Mouse (Mus musculus) spleen, postnatal 4 days (tissue): ENCODE results near the gene Prdx3.
A peak's percentile ranks its signal among the peaks of the same experiment; 100 is the strongest.

Experiments used
- DNase-seq, 2 experiments: peaks; one replicate each; pipeline ENCODE4 v3.0.0; 2022; ENCODE audit warnings: low spot score in 2 of 2

Gene Prdx3

DNA sequence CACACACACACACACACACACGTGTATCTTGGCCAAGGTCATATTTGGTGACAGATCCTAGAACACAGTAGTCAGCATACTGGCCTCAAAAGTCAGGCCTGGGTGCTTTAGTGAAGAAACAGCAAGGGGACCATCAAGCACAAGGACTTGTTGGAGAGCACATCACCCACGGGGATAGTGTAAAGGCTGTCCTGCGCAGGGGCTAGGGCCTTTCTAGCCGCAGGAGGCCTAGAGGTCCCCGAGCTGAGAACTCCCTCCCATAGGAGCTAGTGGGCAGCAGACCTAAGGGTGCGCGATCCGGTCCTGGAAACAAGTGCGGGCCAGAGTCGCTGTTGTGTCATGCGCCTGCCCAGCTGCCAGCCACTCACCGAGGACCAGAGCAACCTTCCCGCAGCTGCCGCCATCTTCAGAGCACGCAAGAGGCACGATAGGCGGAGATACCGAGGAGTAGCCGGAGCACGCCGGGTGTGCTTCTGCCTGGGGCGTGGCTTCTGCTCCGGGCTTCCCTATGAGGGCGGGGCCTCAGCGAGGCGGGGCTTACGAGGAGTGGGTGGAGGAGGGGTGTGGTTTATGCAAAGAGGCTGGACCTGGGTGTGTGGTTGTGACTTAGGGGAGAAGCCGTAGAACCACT lies at the start of gene Prdx3:
Prdx3 (minus strand) TSS at position 493 of the 631 bp plus-strand sequence.
- DNase-seq = peak; percentile 98 to 99

DNA sequence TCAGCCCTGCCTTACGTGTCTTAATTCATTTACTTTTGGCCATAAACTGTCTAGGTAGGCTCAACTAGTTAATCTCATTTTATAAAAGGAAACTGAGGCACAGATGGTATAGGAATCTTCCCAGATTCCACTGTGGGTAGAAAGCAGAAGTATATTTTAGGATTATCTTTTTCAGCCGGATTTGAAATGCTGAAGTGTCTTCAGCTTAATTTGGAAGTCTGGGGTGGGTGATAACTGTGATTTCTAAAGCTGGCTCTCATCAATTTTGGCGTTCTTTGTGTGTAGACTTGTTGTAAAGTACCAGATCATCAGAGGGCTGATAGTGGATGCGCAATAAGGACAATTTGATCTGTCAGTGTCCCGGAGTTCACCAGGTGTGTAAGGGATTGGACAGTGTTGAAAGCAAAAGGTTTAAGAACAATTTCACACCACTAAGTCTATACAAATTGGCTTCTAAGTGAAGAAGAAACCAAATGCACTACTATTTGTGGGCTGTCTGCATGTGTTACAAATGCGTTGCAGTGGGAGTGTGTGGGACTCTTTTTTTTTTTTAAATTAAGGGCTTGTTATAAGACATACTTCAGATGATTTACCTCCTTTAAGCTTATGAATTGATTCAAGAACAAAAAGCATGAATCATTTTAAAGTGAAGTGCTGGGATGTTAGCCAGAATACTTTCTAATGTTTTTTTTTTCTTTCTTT lies 42.7 kb upstream of the Prdx3 start:
- DNase-seq = no peak

DNA sequence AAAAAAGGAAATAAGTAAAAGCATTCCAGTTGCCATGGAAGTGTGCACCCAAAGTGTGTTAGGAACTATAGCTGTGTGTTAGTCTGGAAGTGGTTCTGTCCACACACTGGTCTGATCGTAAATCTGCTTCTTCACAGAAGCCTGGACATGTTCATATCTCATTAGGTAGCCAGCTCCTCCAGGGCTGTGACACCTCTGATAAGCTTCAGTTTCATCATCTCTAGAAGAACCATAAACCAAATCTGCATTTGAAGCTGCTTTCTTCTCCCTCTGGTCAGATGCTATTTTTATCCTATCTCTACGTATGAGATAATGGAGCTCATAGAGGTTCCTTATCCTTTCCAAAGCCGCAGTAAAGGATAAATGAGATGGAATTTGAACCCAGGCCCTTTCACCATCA lies 41.5 kb upstream of the Prdx3 start:
- no peak for DNase-seq

DNA sequence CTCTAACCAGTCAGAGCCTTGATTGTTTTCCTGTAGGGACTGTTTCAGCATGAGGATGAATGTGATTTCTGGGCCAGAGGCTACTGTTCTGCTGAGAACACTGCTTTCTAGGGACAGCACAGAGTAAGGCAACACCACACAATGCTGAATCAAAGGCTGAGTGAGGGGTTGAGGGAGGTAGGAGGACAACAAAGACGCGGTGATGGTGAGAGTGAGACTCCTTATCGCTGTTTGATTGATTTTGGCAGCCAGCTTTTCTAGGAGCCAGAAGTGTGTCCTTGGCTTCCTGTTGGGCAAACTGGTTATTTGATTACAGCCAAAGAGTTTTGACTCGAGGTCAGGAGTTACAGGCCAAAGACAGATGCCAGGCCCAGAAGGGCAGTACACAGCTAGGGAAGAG lies 40.9 kb upstream of the Prdx3 start:
- no peak for DNase-seq

DNA sequence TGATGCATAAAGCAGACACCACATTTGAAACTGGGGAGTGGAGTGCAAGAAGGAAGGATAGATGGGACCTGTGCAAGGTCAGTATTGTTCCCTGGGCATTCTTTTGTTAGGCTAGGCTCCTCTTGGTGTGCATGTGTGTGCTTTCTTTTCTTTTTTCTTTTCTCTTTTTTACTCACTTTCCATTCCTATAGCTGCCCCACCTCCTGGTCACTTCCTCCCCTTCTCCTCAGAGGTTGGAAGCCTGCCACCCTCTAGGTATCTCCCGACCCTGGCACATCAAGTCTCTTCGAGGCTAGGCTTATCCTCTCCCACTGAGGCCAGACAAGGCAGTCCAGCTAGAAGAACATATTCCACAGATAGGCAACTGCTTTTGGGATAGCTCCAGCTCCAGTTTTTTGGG lies 37.3 kb upstream of the Prdx3 start:
- no peak for DNase-seq

DNA sequence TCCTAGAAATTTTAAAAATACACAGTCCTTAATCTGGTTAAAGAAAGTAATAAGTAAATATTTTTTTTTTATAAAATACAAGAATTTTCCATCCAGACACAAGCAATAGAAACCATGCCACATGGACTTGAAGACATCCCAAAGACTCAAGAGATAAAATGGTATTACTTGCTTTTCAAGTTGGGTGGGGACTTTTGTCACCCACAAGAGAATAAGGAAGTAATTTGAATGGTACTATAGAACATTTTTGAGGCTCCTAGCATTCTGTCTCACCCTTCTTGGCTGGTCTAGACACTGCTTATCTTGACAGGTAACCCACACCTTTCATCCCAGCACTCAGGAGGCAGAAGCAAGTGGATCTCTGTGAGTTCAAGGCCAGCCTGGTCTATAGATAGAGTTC lies 35.9 kb upstream of the Prdx3 start:
- no peak for DNase-seq

DNA sequence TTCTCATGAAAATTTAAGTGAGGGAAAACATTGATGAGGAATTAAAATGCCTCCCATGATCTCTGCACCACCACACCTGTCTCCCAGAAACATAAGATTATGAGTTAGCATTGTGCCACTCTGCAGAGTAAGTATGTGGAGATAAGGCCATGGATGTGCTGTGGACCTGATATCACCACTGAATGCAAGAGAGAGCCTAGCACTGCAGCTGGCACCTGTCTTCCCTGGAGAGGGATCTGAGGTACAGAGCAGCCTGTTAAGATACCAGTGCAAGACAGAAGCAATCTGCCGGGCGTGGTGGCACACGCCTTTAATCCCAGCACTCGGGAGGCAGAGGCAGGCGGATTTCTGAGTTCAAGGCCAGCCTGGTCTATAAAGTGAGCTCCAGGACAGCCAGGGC lies 31.1 kb upstream of the Prdx3 start:
- peak in 1 of 2 experiments; percentile 44 for DNase-seq

DNA sequence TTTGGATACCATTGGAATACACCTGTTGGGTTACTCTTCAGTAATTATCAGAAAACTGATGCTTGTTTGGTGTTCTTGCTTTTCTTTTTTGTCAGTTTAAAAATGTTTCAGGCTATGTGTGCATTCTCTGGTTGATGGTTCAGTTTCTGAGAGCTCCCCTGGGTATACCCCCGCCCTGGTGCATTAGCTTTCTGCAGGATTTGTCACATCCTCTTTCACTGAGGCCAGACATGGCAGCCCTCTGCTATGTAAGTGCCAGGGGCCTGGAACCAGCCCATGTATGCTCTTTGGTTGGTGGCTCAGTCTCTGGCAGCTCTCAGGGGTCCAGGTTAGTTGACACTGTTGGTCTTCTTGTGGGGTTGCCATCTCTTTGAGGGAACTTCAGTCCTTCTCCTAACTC lies 29.6 kb upstream of the Prdx3 start:
- peak in 1 of 2 experiments; percentile 63 for DNase-seq

DNA sequence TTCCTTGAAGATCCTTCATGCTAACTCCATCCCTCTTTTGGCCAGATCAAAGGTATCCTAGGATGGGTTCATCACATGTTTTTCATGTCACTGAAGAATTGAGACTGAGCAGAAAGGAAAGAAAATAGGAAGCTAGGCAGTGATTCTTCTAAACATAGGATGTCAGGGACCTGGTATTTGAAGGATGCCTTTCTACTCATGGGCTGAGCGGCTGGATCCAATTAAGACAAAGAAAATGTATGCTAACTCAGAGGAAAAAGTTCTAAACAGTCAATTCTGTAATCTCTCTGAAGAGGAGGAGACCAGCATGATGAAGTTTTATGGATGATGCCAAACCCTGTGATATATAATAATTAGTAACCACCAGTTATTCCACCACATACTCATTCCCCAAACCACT lies 28.8 kb upstream of the Prdx3 start:
- peak in 1 of 2 experiments; percentile 33 for DNase-seq

DNA sequence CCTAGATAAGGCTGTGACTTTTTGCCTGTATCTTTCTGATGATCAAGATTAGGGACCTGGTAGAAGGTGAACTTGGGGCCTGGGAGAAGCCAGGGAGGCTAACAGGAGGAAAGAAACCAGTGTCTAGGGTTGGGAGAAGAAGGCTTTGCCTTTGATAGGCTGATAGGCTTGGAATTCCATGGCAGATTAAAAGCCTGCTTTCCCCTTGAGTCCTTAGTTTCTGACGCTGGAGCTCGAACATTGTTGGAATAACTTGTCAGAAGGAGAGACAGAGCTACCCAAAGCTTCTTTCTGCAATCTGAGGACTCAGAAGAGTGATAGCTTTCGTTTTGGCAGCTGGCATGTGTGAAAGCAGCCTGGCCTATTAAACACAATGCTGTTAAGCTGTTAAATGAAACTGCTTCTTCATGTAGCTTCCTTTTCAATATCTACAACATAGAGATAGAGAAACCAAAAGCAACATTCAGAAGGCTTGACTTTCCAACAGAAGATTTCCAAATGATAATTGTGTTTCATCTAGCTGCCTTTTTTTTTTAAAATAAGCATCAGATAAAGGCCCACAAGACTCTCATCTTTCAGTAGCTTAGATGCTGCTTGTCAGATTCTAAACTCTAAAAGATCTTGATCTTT lies 21.0 kb upstream of the Prdx3 start:
- DNase-seq = no peak

DNA sequence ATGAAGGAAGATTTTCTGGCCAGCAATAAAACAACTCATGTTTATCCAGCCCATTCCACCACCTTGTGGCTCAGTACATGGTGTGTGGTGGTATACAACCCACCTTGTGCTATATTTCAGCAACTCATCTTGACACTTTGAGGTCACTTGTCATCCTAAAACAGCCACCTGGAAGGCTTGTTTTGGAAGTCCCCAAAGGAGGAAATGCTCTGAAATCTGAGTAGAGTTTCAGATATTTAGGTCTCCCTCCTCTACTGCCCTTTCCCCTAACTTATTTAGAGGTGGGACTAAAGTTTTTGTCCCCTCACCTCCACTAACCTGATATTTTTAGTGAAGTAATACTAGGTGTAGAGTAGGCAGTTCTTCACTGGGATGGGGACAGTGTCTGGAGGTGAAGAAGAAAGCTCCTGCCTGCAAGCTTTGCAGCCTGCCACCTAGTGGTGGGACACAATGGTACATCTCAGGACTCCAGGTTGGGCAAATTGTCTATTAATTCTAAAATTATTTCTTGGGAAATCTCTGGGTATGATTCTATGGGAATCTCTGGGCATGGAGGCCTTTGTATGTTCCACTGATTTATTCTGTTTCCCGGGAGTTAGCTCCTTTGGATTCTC lies 17.7 kb upstream of the Prdx3 start:
- peak; percentile 79 to 89 for DNase-seq

DNA sequence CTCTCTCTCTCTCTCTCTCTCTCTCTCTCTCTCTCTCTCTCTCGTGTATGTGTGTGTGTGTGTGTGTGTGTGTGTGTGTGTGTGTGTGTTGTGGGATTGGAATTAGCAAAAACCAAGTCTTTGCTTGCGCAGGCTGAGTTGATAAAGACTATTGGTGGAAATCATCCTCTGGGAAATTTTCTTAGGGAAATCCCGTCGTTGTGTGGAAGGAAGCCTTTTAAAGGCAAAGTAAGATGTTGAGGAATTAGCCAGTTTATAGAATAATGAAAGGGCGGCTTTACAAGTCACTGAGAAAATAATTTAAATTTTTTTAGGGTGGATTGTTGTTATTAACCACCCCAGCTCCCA lies 16.7 kb upstream of the Prdx3 start:
- no peak for DNase-seq

DNA sequence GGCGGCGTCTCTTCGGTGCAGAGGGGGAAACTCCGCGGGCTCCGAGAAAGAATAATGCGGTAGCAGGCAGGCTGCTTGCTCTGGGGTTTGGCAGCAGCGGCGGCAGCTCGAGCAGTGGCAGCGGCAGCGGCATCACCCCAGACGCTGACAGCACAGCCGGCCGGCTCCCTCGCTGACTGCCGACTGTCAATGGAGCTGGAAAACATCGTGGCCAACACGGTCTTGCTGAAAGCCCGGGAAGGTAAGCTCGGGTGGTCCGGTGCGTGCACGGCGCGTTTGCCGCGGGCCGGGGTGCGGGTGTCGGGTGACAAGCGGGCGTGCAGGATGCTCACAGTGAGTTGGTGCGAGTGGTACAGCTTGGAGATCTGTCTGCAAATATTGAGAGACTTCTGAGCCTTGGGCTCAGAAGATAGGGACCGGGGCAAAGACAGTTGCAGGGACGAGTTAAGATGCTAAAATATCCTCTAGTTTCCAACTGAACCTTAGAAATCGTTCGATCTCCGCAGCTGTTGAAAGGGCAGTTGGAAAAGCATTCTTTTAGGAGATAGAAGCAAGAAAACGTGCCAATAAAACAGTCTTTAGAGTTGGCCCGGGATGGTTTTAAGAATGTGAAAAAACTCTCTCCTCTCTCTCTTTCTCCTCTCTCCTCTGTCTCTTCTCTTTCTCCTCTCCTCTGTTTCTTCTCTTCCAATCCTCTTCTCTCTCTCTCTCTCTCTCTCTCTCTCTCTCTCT lies 16.2 kb upstream of the Prdx3 start:
- DNase-seq = peak; percentile 49 to 80

DNA sequence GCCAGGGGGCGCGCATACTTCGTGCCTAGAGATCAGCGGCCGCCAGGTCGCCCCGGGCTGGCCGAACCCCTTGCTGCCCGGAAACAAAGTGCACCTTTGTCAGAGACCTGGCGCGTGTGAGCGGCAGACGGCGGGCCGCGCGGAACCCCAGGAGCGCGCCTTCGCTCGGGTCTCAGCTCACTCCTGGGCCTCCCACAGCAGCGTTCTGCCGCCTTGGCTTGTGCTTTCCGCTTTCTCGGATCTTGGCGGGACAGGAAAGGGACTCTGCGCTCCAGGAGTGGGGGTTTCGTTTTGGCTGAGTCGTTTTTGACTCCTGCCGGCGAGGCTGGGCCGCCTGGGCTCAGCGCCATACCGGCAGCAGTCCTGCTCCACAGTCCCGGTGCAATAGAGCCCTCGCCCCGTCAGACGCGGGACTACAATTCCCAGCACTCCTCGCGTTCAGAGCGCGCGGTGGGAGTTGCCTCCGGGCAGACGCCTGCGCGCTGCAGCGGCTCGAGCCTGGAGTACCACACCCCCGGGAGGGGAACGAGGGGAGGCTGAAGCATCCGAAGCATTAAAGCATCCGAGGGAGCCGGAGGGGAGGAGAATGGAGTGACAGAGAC lies 15.5 kb upstream of the Prdx3 start, which contains the start of gene Grk5:
Grk5 (plus strand) TSS at position 36 of the 602 bp plus-strand sequence.
- peak; percentile 95 to 99 for DNase-seq

DNA sequence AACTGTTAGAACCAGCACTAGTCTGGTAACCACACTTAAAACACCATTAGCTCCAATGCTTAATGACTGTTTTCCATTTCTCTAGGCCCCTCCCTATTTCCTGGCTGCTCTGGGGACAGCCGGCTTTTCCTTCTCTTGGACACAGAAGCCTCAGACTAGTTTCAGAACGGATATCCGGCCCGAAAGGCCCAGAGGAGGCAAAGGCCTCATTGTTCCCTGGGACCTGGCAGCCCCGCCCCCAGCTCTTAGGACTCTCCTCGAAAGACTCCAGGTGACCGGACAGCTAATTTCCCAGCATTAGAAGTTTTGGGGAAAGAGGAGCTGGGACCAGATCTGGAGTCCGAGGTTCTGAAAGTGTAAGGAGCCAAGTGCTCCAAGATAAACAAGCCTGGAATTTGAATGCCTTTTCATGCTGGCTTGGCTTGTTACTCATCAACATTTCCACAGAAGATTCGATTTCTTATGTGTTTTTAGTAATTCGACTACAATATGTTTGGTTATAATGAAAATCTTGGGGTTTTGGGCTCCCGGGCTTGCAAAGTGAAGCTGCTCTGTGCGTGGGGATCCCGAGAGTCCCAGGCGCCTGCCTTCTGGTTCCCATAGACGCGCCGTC lies 14.9 kb upstream of the Prdx3 start:
- peak; percentile 50 to 76 for DNase-seq

DNA sequence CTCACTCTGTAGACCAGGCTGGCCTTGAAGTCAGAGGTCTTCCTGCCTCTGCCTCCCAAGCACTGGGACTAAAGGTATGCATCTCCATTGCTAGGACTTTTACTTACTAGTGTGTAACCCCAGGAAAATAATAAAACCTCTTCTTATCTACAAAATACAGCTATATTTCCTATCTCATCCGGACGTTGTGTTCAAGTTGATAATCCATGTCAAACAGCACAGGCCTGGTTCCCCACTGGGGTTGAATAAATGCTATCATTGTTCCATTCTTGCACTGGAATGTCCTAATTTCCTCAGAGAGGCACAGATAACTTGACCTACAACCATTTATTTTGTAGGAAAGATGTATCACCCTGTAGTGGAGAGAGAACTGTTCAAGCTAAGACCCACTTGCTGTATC lies 13.3 kb upstream of the Prdx3 start:
- no peak for DNase-seq

DNA sequence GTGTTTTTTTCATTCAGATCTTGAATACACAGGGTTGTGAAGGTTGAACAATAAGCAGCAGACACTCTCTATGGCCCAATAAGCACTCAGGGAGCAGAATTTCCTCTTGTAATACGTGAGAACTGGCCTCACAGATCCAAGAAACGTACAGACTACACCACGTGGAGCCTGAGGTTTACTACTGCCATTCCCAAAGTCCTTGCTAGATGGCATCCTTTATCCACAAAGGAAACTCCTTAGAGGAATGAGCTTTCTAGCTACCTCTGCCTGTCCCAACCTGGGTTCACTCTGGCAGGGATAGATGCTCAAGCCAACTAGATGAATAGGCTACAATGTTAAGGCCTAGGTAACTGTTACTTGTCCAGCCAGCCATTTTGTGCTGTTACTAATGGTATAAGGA lies 8.8 kb upstream of the Prdx3 start:
- no peak for DNase-seq

DNA sequence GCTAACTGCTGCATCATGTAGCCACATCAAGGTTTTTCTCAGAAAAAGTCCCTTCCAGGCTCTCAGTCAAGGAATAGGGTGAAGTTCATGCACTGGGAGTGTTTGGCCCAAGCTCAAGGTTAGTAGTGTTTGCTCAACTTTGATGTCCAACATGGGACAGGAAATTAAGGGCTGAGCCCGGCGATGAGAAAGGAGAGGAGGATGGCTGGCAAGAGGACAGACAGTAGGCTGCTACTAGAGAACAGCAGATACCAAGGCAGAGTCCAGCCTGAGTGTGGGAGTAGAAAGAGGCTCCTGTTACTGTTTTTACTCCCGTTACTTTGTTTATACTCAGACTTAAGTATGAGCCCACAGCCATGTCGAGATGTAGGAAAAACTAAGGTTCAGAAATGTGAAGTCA lies 855 bp downstream of the Prdx3 start:
- DNase-seq = peak in 1 of 2 experiments; percentile 27

DNA sequence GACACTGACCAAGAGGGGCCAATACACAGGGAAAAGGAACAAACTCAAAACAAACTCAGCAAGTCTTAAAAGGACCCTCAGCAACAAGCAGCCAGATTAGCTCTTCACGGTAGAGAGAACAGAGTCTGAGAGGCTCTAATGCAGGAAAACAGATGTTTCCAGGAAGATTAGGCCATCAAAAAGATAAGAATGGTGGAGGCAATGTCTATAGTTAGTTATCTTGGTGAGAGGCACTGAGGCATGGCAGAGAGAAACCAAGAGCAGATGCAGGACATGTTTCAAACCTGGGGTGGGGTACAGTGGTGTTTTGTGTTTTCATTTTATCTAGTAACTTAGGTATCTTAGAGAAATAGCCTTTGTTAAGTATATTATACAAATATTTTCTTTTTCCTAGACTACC lies 2.1 kb downstream of the Prdx3 start:
- no peak for DNase-seq

DNA sequence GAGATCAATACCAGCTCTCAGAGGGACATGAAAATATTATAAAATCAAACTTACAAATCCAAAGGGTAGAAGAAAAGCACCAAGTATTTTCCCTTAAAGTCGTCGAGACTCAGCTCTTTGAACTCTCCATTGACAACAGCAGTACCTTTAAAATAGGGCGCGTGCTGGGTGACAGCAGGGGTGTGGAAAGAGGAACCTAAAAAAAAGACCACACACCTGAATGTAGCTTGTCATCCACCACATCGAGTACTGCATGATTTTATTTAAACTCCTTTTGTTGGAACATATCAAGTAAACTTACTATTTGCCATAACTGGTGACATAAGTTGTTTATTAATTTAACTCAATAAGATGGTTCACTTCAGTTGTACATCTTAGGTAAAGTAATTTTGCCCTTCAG lies 3.0 kb downstream of the Prdx3 start:
- no peak for DNase-seq

DNA sequence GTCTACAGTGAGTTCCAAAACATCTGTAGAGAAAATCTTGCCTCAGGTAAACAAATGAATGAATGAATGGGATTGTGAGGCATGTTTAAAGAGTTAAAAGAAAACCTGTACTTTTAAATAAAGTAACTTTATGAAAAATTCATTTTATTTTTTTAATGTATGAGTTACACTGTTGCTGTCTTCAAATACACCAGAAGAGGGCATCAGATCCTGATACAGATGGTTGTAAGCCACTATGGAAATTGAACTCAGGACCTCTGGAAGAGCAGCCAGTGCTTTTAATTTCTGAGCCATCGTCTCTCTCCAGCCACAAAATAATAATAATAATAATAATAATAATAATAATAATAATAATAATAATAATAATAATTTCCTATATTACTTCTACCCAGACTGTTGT lies 3.9 kb downstream of the Prdx3 start:
- DNase-seq = no peak
